Mouse (Mus musculus): ENCODE data around the gene Hint2. TPM values are rescaled to one million over a fixed set of nuclear protein-coding genes. Genes with fewer than 3 reads are reported as not detected.
A peak's percentile ranks its signal among the peaks of the same experiment; 100 is the strongest.

Gene Hint2
- polyA plus RNA-seq, 1 experiment, result 94.3 TPM

- H3K4me3 ChIP-seq (replicated peaks; ENCODE audit: insufficient read depth, low read depth, low read length), result no peak overlapping the region
- 65% methylated on average over 2 of the region's 2 CpGs for WGBS
These were observed 22.5 kb downstream of the Hint2 start for GRCm38 (mm10) chr4:43633736-43634135.

GRCm38 (mm10) chr4:43633296-43633695 lies 23.0 kb downstream of the Hint2 start:
- Histone ChIP-seq H3K4me3 (replicated peaks; ENCODE audit: insufficient read depth, low read depth, low read length) (peak overlapping the region; percentile 24), H3K27me3 (ENCODE audit: control insufficient read depth, insufficient read depth, low read length) (no peaks in the 10 kb centered on the region), H3K27ac (ENCODE audit: insufficient read depth, low read length) (no peak overlapping the region), H3K4me1 (ENCODE audit: control insufficient read depth, insufficient read depth, low read length) (peaks cover 28% of the 10 kb centered on the region)
- DNase-seq, result no peak
- TF ChIP-seq POLR2A (IDR thresholded peaks at IDR 0.05; ENCODE audit: borderline replicate concordance, insufficient read depth, low read length) (no peak), CTCF (IDR thresholded peaks at IDR 0.05; ENCODE audit: borderline replicate concordance, insufficient read depth, low read depth, low read length) (no peak)
- WGBS, result 69% methylated on average over 8 of the region's 8 CpGs

More at GRCm38 (mm10) chr4:43633736-43634135, 22.5 kb downstream of the Hint2 start:
- H3K27me3 ChIP-seq (ENCODE audit: control insufficient read depth, insufficient read depth, low read length), result no peaks in the 10 kb centered on the region
- H3K4me1 ChIP-seq (ENCODE audit: control insufficient read depth, insufficient read depth, low read length), result peaks cover 28% of the 10 kb centered on the region
- no peak overlapping the region for H3K27ac ChIP-seq (ENCODE audit: insufficient read depth, low read length)
- peak in 1 of 2 experiments; percentile 16 for DNase-seq
- TF ChIP-seq POLR2A (IDR thresholded peaks at IDR 0.05; ENCODE audit: borderline replicate concordance, insufficient read depth, low read length) (no peak), CTCF (IDR thresholded peaks at IDR 0.05; ENCODE audit: borderline replicate concordance, insufficient read depth, low read depth, low read length) (no peak)

- peak; percentile 60 to 75 for DNase-seq
- Histone ChIP-seq H3K27ac (ENCODE audit: insufficient read depth, low read length) (peak overlapping the region; percentile 92), H3K27me3 (ENCODE audit: control insufficient read depth, insufficient read depth, low read length) (no peaks in the 10 kb centered on the region), H3K4me1 (ENCODE audit: control insufficient read depth, insufficient read depth, low read length) (peaks cover 28% of the 10 kb centered on the region), H3K4me3 (replicated peaks; ENCODE audit: insufficient read depth, low read depth, low read length) (peak overlapping the region; percentile 88)
- 27% methylated on average over 42 of the region's 42 CpGs for WGBS
- no peak for TF ChIP-seq CTCF (IDR thresholded peaks at IDR 0.05; ENCODE audit: borderline replicate concordance, insufficient read depth, low read depth, low read length)
- no peak for TF ChIP-seq POLR2A (IDR thresholded peaks at IDR 0.05; ENCODE audit: borderline replicate concordance, insufficient read depth, low read length)
These were observed 24.0 kb downstream of the Hint2 start for GRCm38 (mm10) chr4:43631956-43632920.

GRCm38 (mm10) chr4:43631046-43631955 lies 25.0 kb downstream of the Hint2 start, which contains the start of gene Npr2:
Npr2 (plus strand) TSS chr4:43631935.
- TF ChIP-seq CTCF (IDR thresholded peaks at IDR 0.05; ENCODE audit: borderline replicate concordance, insufficient read depth, low read depth, low read length), result no peak
- 0 out of 2 replicates have a peak, but pooled peaks have one; percentile 14 for TF ChIP-seq POLR2A (IDR thresholded peaks at IDR 0.05; ENCODE audit: borderline replicate concordance, insufficient read depth, low read length)
- 1% methylated on average over 67 of the region's 70 CpGs for WGBS
- no peaks in the 10 kb centered on the region for H3K27me3 ChIP-seq (ENCODE audit: control insufficient read depth, insufficient read depth, low read length)
- H3K4me1 ChIP-seq (ENCODE audit: control insufficient read depth, insufficient read depth, low read length), result peaks cover 28% of the 10 kb centered on the region
- peak within 1 kb of the TSS; percentile 88 for H3K4me3 ChIP-seq (replicated peaks; ENCODE audit: insufficient read depth, low read depth, low read length)
- peak within 1 kb of the TSS; percentile 92 for H3K27ac ChIP-seq (ENCODE audit: insufficient read depth, low read length)
- DNase-seq, result peak; percentile 70 to 80

- Histone ChIP-seq H3K27me3 (ENCODE audit: control insufficient read depth, insufficient read depth, low read length) (no peaks in the 10 kb centered on the region), H3K27ac (ENCODE audit: insufficient read depth, low read length) (peak overlapping the region; percentile 23)
- TF ChIP-seq CTCF (IDR thresholded peaks at IDR 0.05; ENCODE audit: borderline replicate concordance, insufficient read depth, low read depth, low read length) (no peak), POLR2A (IDR thresholded peaks at IDR 0.05; ENCODE audit: borderline replicate concordance, insufficient read depth, low read length) (no peak)
These were observed 25.6 kb downstream of the Hint2 start for GRCm38 (mm10) chr4:43630671-43631045.

GRCm38 (mm10) chr4:43630030-43630581 lies 26.2 kb downstream of the Hint2 start:
- WGBS, result 0% methylated on average over 5 of the region's 5 CpGs
- Histone ChIP-seq H3K27ac (ENCODE audit: insufficient read depth, low read length) (peak overlapping the region; percentile 26; the same call in 1 of the 2 replicates), H3K27me3 (ENCODE audit: control insufficient read depth, insufficient read depth, low read length) (no peaks in the 10 kb centered on the region), H3K4me3 (replicated peaks; ENCODE audit: insufficient read depth, low read depth, low read length) (peak overlapping the region; percentile 35), H3K4me1 (ENCODE audit: control insufficient read depth, insufficient read depth, low read length) (peaks cover 28% of the 10 kb centered on the region)
- peak; percentile 87 to 91 for DNase-seq
- TF ChIP-seq POLR2A (IDR thresholded peaks at IDR 0.05; ENCODE audit: borderline replicate concordance, insufficient read depth, low read length) (peak; percentile 16; the same call in 1 of the 2 replicates), CTCF (IDR thresholded peaks at IDR 0.05; ENCODE audit: borderline replicate concordance, insufficient read depth, low read depth, low read length) (peak; percentile 73; the same call in 1 of the 2 replicates)

More at GRCm38 (mm10) chr4:43630671-43631045, 25.6 kb downstream of the Hint2 start:
- Histone ChIP-seq H3K4me1 (ENCODE audit: control insufficient read depth, insufficient read depth, low read length) (peaks cover 28% of the 10 kb centered on the region), H3K4me3 (replicated peaks; ENCODE audit: insufficient read depth, low read depth, low read length) (peak overlapping the region; percentile 7)
- DNase-seq, result no peak
- WGBS, result 6% methylated on average over 5 of the region's 5 CpGs

Data from cerebellum, adult 2 months (tissue).